Mouse (Mus musculus) olfactory bulb, adult 2 months (tissue): ENCODE data around the gene Sult1a1. TPM values are rescaled to one million over a fixed set of nuclear protein-coding genes. Genes with fewer than 3 reads are reported as not detected.
A peak's percentile ranks its signal among the peaks of the same experiment; 100 is the strongest.
"Not testable (repeated sequence)": the region's sequence is repeated elsewhere in the genome, so short reads cannot be mapped to it uniquely, and the experiment has no call there.

Source experiments
- H3K27ac ChIP-seq: fragments of 200-500 bp; 2 replicates; pipeline ENCODE4 v1.5.1; 2012; ENCODE audit warnings: low read depth, low read length; ENCODE audit not compliant: insufficient read depth
- H3K4me1 ChIP-seq: fragments of 200-500 bp; 2 replicates; pipeline ENCODE4 v1.6.1; 2012; ENCODE audit warnings: low read length; ENCODE audit not compliant: control insufficient read depth, insufficient read depth
- H3K4me3 ChIP-seq: fragments of 200-500 bp; 2 replicates; pipeline ENCODE4 v1.5.1; 2012; ENCODE audit warnings: mild to moderate bottlenecking, low read depth, low read length, moderate library complexity; ENCODE audit not compliant: insufficient read depth
- CTCF ChIP-seq: fragments of 200-500 bp; IDR thresholded peaks from 2 replicates; pipeline ENCODE4 v1.5.1; 2012; ENCODE audit warnings: low read depth, mild to moderate bottlenecking, low read length, moderate library complexity; ENCODE audit not compliant: insufficient read depth
- POLR2A ChIP-seq: fragments of 200-500 bp; IDR thresholded peaks from 2 replicates; pipeline ENCODE4 v1.6.1; 2012; ENCODE audit warnings: mild to moderate bottlenecking, low read depth, low read length, moderate library complexity; ENCODE audit not compliant: insufficient read depth
- WGBS: fragments of 180-500 bp; shearing (Covaris S2); methylation state at CpG from one replicate; pipeline ENCODE4 v1.1.7; 2018; 5-methylcytosine and 5-hydroxymethylcytosine counted together
- polyA plus RNA-seq: library from polyadenylated mRNA; stranded (reverse); fragments of >200 nt; gene quantifications from 2 replicates; pipeline ENCODE4 v1.2.4, GENCODE M21; 2012; ENCODE audit warnings: low replicate concordance; ENCODE audit not compliant: missing spikeins, insufficient read depth, insufficient read length

The Sult1a1 gene
- polyA plus RNA-seq, 1 experiment, result not detected

- 94% methylated on average over 26 of the region's 26 CpGs for WGBS
- TF ChIP-seq CTCF (no peak), POLR2A (no peak)
Measured at GRCm38 (mm10) chr7:126692426-126692825, 16.2 kb upstream of the Sult1a1 start.

GRCm38 (mm10) chr7:126691676-126692075, 15.4 kb upstream of the Sult1a1 start:
- WGBS, result 82% methylated on average over 5 of the region's 5 CpGs
- peaks cover 13% of the 10 kb centered on the region for H3K4me1 ChIP-seq
- H3K4me3 ChIP-seq, result no peak overlapping the region
- no peak overlapping the region for H3K27ac ChIP-seq
- TF ChIP-seq CTCF (no peak), POLR2A (no peak)

More at GRCm38 (mm10) chr7:126692426-126692825, 16.2 kb upstream of the Sult1a1 start:
- Histone ChIP-seq H3K27ac (no peak overlapping the region), H3K4me3 (no peak overlapping the region), H3K4me1 (peaks cover 15% of the 10 kb centered on the region)

- H3K4me3 ChIP-seq, result no peak overlapping the region
- no peak overlapping the region for H3K27ac ChIP-seq
- WGBS, result 56% methylated on average over 3 of the region's 3 CpGs
- TF ChIP-seq POLR2A (no peak), CTCF (no peak)
- peaks cover 8% of the 10 kb centered on the region for H3K4me1 ChIP-seq
Measured at GRCm38 (mm10) chr7:126690737-126691136, 14.5 kb upstream of the Sult1a1 start.

GRCm38 (mm10) chr7:126689021-126689420, 12.8 kb upstream of the Sult1a1 start:
- no peak for TF ChIP-seq CTCF
- TF ChIP-seq POLR2A, result no peak
- 90% methylated on average over 3 of the region's 3 CpGs for WGBS
- no peak overlapping the region for H3K27ac ChIP-seq
- peaks cover 8% of the 10 kb centered on the region for H3K4me1 ChIP-seq
- H3K4me3 ChIP-seq, result no peak overlapping the region

GRCm38 (mm10) chr7:126688156-126688555, 11.9 kb upstream of the Sult1a1 start:
- H3K4me1 ChIP-seq, H3K4me3 ChIP-seq, H3K27ac ChIP-seq: not testable (repeated sequence)
- 79% methylated on average over 4 of the region's 4 CpGs for WGBS

- TF ChIP-seq POLR2A, result no peak
- TF ChIP-seq CTCF, result no peak
- Histone ChIP-seq H3K4me3 (no peak overlapping the region), H3K4me1 (peaks cover 5% of the 10 kb centered on the region; the same call in 1 of the 2 replicates), H3K27ac (no peak overlapping the region)
- 93% methylated on average over 5 of the region's 5 CpGs for WGBS
Measured at GRCm38 (mm10) chr7:126681221-126681620, 5.0 kb upstream of the Sult1a1 start.

GRCm38 (mm10) chr7:126679683-126680082, 3.5 kb upstream of the Sult1a1 start:
- H3K27ac ChIP-seq, result no peak overlapping the region
- no peak for TF ChIP-seq POLR2A
- TF ChIP-seq CTCF, result no peak
- no peak overlapping the region for H3K4me3 ChIP-seq
- peaks cover 5% of the 10 kb centered on the region; the same call in 1 of the 2 replicates for H3K4me1 ChIP-seq
- 91% methylated on average over 5 of the region's 5 CpGs for WGBS

GRCm38 (mm10) chr7:126678545-126679341, 2.5 kb upstream of the Sult1a1 start:
- no peak overlapping the region for H3K4me3 ChIP-seq
- no peak overlapping the region for H3K27ac ChIP-seq
- H3K4me1 ChIP-seq, result peaks cover 5% of the 10 kb centered on the region; the same call in 1 of the 2 replicates
- 89% methylated on average over 8 of the region's 8 CpGs for WGBS
- TF ChIP-seq CTCF, result no peak
- no peak for TF ChIP-seq POLR2A

GRCm38 (mm10) chr7:126676631-126677220, 494 bp upstream of the Sult1a1 start:
- H3K27ac ChIP-seq, result peak overlapping the region; percentile 31
- no peak overlapping the region for H3K4me3 ChIP-seq
- peaks cover 5% of the 10 kb centered on the region; the same call in 1 of the 2 replicates for H3K4me1 ChIP-seq
- 81% methylated on average over 4 of the region's 4 CpGs for WGBS
- TF ChIP-seq CTCF (no peak), POLR2A (no peak)

- 96% methylated on average over 8 of the region's 8 CpGs for WGBS
- H3K4me1 ChIP-seq, result peaks cover 5% of the 10 kb centered on the region; the same call in 1 of the 2 replicates
- no peak overlapping the region for H3K4me3 ChIP-seq
- TF ChIP-seq CTCF (no peak), POLR2A (no peak)
- no peak overlapping the region for H3K27ac ChIP-seq
Measured at GRCm38 (mm10) chr7:126675104-126675503, 1.1 kb downstream of the Sult1a1 start.
